Mouse (Mus musculus) brain, adult 2 months (tissue): ENCODE measurements at regions not wholly inside any gene's neighbourhood (a gene's known extent, or its start where the extent isn't known, plus 50 kb on each side); places are given as distances from the start of the nearest gene placed in this dataset.

Source experiments
- DNase-seq: peaks from one replicate; pipeline ENCODE4 v3.0.0; 2011; ENCODE audit warnings: low read depth, low spot score

GRCm38 (mm10) chr1:75992039-75992438, 446.0 kb downstream of the Slc4a3 start:
- peak; percentile 48 for DNase-seq

GRCm38 (mm10) chr1:75997222-75997621, 451.2 kb downstream of the Slc4a3 start:
- DNase-seq, result no peak

GRCm38 (mm10) chr1:76001124-76001523, 455.1 kb downstream of the Slc4a3 start:
- peak; percentile 59 for DNase-seq

- no peak for DNase-seq
Observed at GRCm38 (mm10) chr1:76009601-76010000, 463.5 kb downstream of the Slc4a3 start.

GRCm38 (mm10) chr1:76010212-76010800, 464.2 kb downstream of the Slc4a3 start:
- DNase-seq, result no peak

- no peak for DNase-seq
Observed at GRCm38 (mm10) chr1:76018588-76018987, 472.5 kb downstream of the Slc4a3 start.

- no peak for DNase-seq
Observed at GRCm38 (mm10) chr1:76019071-76019470, 473.0 kb downstream of the Slc4a3 start.

- DNase-seq, result no peak
Observed at GRCm38 (mm10) chr1:76024650-76025049, 478.6 kb downstream of the Slc4a3 start.

- DNase-seq, result no peak
Observed at GRCm38 (mm10) chr1:76025389-76025788, 479.3 kb downstream of the Slc4a3 start.

- DNase-seq, result peak; percentile 18
Observed at GRCm38 (mm10) chr1:76029059-76029458, 483.0 kb downstream of the Slc4a3 start.

GRCm38 (mm10) chr1:76031171-76031922, 485.3 kb downstream of the Slc4a3 start:
- DNase-seq, result peak; percentile 40

- DNase-seq, result peak; percentile 53
Observed at GRCm38 (mm10) chr1:76031923-76032285, 485.8 kb downstream of the Slc4a3 start.

GRCm38 (mm10) chr1:76032626-76033025, 486.6 kb downstream of the Slc4a3 start:
- DNase-seq, result no peak

- no peak for DNase-seq
Observed at GRCm38 (mm10) chr1:76036316-76036715, 490.2 kb downstream of the Slc4a3 start.

GRCm38 (mm10) chr1:76039029-76039655, 493.1 kb downstream of the Slc4a3 start:
- DNase-seq, result peak; percentile 83

- peak; percentile 29 for DNase-seq
Observed at GRCm38 (mm10) chr1:76039661-76040060, 493.6 kb downstream of the Slc4a3 start.

- no peak for DNase-seq
Observed at GRCm38 (mm10) chr1:76050264-76050663, 504.2 kb downstream of the Slc4a3 start.

GRCm38 (mm10) chr1:76053378-76054171, 507.5 kb downstream of the Slc4a3 start:
- DNase-seq, result no peak

GRCm38 (mm10) chr1:76065783-76066182, 519.7 kb downstream of the Slc4a3 start:
- no peak for DNase-seq

GRCm38 (mm10) chr1:76070831-76071321, 524.8 kb downstream of the Slc4a3 start:
- DNase-seq, result peak; percentile 93

GRCm38 (mm10) chr1:76075213-76075612, 529.1 kb downstream of the Slc4a3 start:
- DNase-seq, result no peak
